Comparison of ENCODE assay signal across 37 mouse cellular contexts in genomic region chr2:112289507-112289906, GRCm38 (mm10). TPM values are rescaled to one million over a fixed set of nuclear protein-coding genes. Genes with fewer than 3 reads are reported as not detected.
"Had no signal": no experiment of that assay in that cellular context is flagged by ENCODE, and none has a peak within 500 bp of the region (broad histone marks: within the 10 kb centered on the region; RNA-seq: fewer than 3 reads in every experiment).

No protein-coding gene starts in this region.

- H3K4me2 ChIP-seq: heart, embryonic 11.5 days; heart, embryonic 13.5 days; hindbrain, embryonic 12.5 days; hindbrain, embryonic 14.5 days; kidney, embryonic 15.5 days; limb, embryonic 12.5 days; liver, embryonic 11.5 days; liver, embryonic 13.5 days; liver, embryonic 15.5 days had no signal

- H3K27me3 ChIP-seq: heart, embryonic 13.5 days; hindbrain, embryonic 12.5 days; kidney, embryonic 15.5 days; limb, embryonic 12.5 days; liver, embryonic 13.5 days; liver, embryonic 15.5 days had no signal

- ATAC-seq: forebrain, postnatal 0 days; hindbrain, embryonic 16.5 days; inflammation-experienced regulatory T-cells, adult 6 months; liver, postnatal 0 days had no signal

- H3K36me3 ChIP-seq: hindbrain, embryonic 10.5 days; hindbrain, embryonic 12.5 days; kidney, embryonic 15.5 days; limb, embryonic 10.5 days; limb, embryonic 12.5 days; liver, embryonic 13.5 days; liver, embryonic 15.5 days had no signal

- DNase-seq: forebrain, postnatal 0 days; gastrocnemius, adult 2 months; gastrocnemius, postnatal 10 days; gastrocnemius, postnatal 25 days; heart, postnatal 10 days; heart, postnatal 4 days; kidney, adult 11 months; kidney, adult 9 months; kidney, postnatal 14 days; layer of hippocampus, adult 9-11 months; layer of hippocampus, postnatal 36 days; liver; liver, embryonic 13.5 days; liver, postnatal 0 days had no signal

- H3K9ac ChIP-seq: forebrain, postnatal 0 days; heart, embryonic 13.5 days; hindbrain, embryonic 12.5 days; hindbrain, embryonic 14.5 days; kidney, embryonic 15.5 days; limb, embryonic 12.5 days; liver, embryonic 13.5 days; liver, embryonic 15.5 days; liver, postnatal 0 days had no signal

- H3K4me1 ChIP-seq: kidney, embryonic 15.5 days had no signal

- H3K9me3 ChIP-seq: heart, embryonic 13.5 days; hindbrain, embryonic 10.5 days; hindbrain, embryonic 12.5 days; kidney, embryonic 15.5 days; limb, embryonic 10.5 days; limb, embryonic 12.5 days; liver, embryonic 13.5 days; liver, embryonic 15.5 days had no signal

- H3K27ac ChIP-seq: gastrocnemius, adult 2 months; heart, embryonic 13.5 days; hindbrain, embryonic 10.5 days; hindbrain, embryonic 12.5 days; hindbrain, embryonic 14.5 days; kidney, embryonic 15.5 days; kidney, postnatal 0 days; limb, embryonic 10.5 days; limb, embryonic 12.5 days; liver, embryonic 13.5 days; liver, embryonic 15.5 days had no signal

- H3K4me3 ChIP-seq: gastrocnemius, adult 2 months; heart, embryonic 13.5 days; hindbrain, embryonic 10.5 days; hindbrain, embryonic 12.5 days; kidney, embryonic 15.5 days; limb, embryonic 10.5 days; limb, embryonic 12.5 days; liver, embryonic 13.5 days; liver, embryonic 15.5 days had no signal

RNA-seq across cellular contexts. Expression of gene Gm21985, which starts 23.4 kb away (rescaled TPM):
- total RNA-seq: gastrocnemius, postnatal 4 days; heart, postnatal 4 days had no signal
- polyA plus RNA-seq: forebrain, postnatal 0 days; heart, embryonic 13.5 days; hindbrain, embryonic 10.5 days; hindbrain, embryonic 12.5 days; hindbrain, embryonic 14.5 days; hindbrain, embryonic 16.5 days; inflammation-experienced regulatory T-cells, adult 6 months; kidney, adult 2 months; kidney, embryonic 15.5 days; kidney, postnatal 0 days; limb, embryonic 10.5 days; limb, embryonic 12.5 days; liver, embryonic 11.5 days; liver, embryonic 13.5 days; liver, embryonic 15.5 days; liver, postnatal 0 days had no signal

RNA-seq across cellular contexts. Expression of gene Nutm1, which starts 30.4 kb away (rescaled TPM):
- total RNA-seq: forebrain, postnatal 0 days; gastrocnemius, adult 2 months; gastrocnemius, postnatal 10 days; gastrocnemius, postnatal 25 days; gastrocnemius, postnatal 4 days; granulocyte monocyte progenitor cell, adult 5-6 weeks; heart, postnatal 10 days; heart, postnatal 4 days; layer of hippocampus, adult 18-20 months; layer of hippocampus, adult 8-10 months; layer of hippocampus, postnatal 14 days; layer of hippocampus, postnatal 36 days; left cerebral cortex, adult 18-20 months; left cerebral cortex, postnatal 10 days had no signal
- polyA plus RNA-seq: hindbrain, embryonic 10.5 days; hindbrain, embryonic 14.5 days; inflammation-experienced regulatory T-cells, adult 6 months; large intestine, adult 2 months; limb, embryonic 14.5 days; liver, embryonic 11.5 days; liver, embryonic 13.5 days had no signal
